Mouse (Mus musculus) ES-Bruce4 (cell line): ENCODE results near the gene Pklr.

ENCODE experiments used
- CTCF ChIP-seq: IDR thresholded peaks from one replicate; pipeline ENCODE4 v1.8.1; 2011; ENCODE audit warnings: low read depth, low read length
- POLR2A ChIP-seq: IDR thresholded peaks from one replicate; pipeline ENCODE4 v1.8.1; 2011; ENCODE audit warnings: low read length; ENCODE audit not compliant: insufficient read depth

- TF ChIP-seq CTCF (peak; percentile 52), POLR2A (no peak)
Measured at GRCm38 (mm10) chr3:89159616-89160344, 23.8 kb downstream of the Pklr start, which contains the start of gene Hcn3.
